Mouse (Mus musculus) heart, embryonic 13.5 days (tissue): ENCODE results near the gene Ppp2r2d. TPM values are rescaled to one million over a fixed set of nuclear protein-coding genes. Genes with fewer than 3 reads are reported as not detected.

Experiments
- ATAC-seq: fragments of 200-750 bp; cut with Nextera tagmentation; 2 replicates; pipeline ENCODE4 v1.8.0; 2017; ENCODE audit warnings: moderate TSS enrichment; ENCODE audit not compliant: insufficient number of reproducible peaks, low FRiP score, low TSS enrichment; ENCODE audit errors: extremely low read depth
- H3K27ac ChIP-seq: fragments of 300-500 bp; sonication (generic); replicated peaks from 2 replicates; pipeline ENCODE4 v1.5.1; 2015; ENCODE audit warnings: moderate library complexity, mild to moderate bottlenecking, inconsistent platforms
- H3K27me3 ChIP-seq: fragments of 300-500 bp; sonication (generic); replicated peaks from 2 replicates; pipeline ENCODE4 v1.6.1; 2015; ENCODE audit warnings: mild to moderate bottlenecking, inconsistent platforms
- H3K36me3 ChIP-seq: fragments of 300-500 bp; sonication (generic); 2 replicates; pipeline ENCODE4 v1.6.1; 2015; ENCODE audit warnings: mild to moderate bottlenecking, inconsistent platforms
- H3K4me1 ChIP-seq: fragments of 300-500 bp; sonication (generic); 2 replicates; pipeline ENCODE4 v1.6.1; 2015; ENCODE audit warnings: inconsistent platforms
- H3K4me2 ChIP-seq: fragments of 300-500 bp; sonication (generic); 2 replicates; pipeline ENCODE4 v1.6.1; 2015; ENCODE audit warnings: inconsistent platforms, mild to moderate bottlenecking, moderate library complexity
- H3K4me3 ChIP-seq: fragments of 300-500 bp; sonication (generic); 2 replicates; pipeline ENCODE4 v1.5.1; 2015; ENCODE audit warnings: moderate library complexity, mild to moderate bottlenecking, inconsistent platforms
- H3K9ac ChIP-seq: fragments of 300-500 bp; sonication (generic); 2 replicates; pipeline ENCODE4 v1.6.1; 2015; ENCODE audit warnings: inconsistent platforms, mild to moderate bottlenecking, moderate library complexity
- H3K9me3 ChIP-seq: fragments of 300-500 bp; sonication (generic); 2 replicates; pipeline ENCODE4 v1.6.1; 2016; ENCODE audit warnings: inconsistent platforms
- WGBS: fragments of 180-500 bp; shearing (Covaris S2); methylation state at CpG from one replicate; pipeline ENCODE4 v1.1.7; 2015; ENCODE audit warnings: mixed read lengths; 5-methylcytosine and 5-hydroxymethylcytosine counted together
- polyA plus RNA-seq: library from polyadenylated mRNA; unstranded; fragments of >200 nt; fragmentation: Nextera tagmentation; extraction: Ambion mirVana; gene quantifications from 2 replicates; pipeline ENCODE4 v1.2.1, GENCODE M21; 2015

Ppp2r2d gene
- polyA plus RNA-seq, 1 experiment from 2014 or later = 27.4 TPM

DNA sequence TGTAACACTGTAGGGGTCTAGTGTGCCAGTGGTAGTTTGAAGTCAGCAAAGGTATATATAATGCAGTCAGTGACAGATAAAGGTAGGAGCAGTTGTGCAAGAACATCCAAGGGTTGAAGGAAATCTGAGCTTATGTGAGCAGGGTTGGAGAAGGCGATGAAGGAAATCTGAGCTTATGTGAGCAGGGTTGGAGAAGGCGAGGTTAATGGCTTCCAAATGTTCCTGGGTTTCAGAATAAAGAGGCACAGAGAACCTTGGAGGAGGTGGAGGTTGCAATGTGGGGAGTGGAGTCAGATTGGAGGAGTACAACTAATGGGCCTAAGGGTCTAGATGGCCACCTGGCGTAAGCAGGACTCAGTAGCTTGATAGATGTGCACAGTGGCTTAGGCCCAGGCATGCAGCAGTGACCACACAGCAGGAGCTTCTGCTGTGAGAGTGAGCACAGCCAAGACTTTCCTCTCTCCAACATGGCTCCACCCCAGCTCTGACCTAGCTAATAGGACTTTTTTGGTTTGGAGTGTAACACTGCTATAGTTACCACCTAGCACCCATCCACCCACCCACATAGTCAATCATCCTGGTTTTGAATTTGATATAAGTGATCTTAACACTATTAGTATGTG is 18.2 kb downstream of the Ppp2r2d start:
- Histone ChIP-seq H3K36me3 (peaks cover 49% of the 10 kb centered on the region), H3K4me2 (no peak overlapping the region), H3K9ac (no peak overlapping the region), H3K27me3 (no peaks in the 10 kb centered on the region), H3K4me1 (peaks cover 15% of the 10 kb centered on the region), H3K9me3 (no peaks in the 10 kb centered on the region), H3K4me3 (no peak overlapping the region), H3K27ac (no peak overlapping the region)
- ATAC-seq = no peak
- 87% methylated on average over 3 of the region's 3 CpGs for WGBS

DNA sequence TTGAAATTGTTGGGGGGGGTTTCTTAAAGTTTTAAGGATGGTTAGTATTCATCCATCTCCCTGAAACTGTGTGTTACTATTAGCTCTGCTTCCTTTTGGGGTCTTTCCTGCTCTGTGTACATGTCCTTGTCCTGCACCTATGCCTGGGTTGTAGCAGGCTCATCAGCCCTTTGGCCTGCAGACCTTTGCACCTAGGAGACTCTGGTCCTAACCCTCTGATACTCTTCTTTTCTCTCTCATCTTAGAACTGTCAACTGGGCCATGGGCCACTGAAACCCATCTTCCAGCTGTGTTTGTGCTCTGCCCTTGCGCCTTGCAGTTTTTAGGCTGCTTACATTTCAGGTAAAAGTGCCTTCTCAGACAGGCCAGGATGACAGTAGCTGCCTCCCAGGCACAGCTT is 18.9 kb downstream of the Ppp2r2d start:
- 93% methylated on average over 1 of the region's 1 CpGs for WGBS
- no peak overlapping the region for H3K4me2 ChIP-seq
- ATAC-seq = no peak
- peaks cover 48% of the 10 kb centered on the region for H3K36me3 ChIP-seq
- H3K9me3 ChIP-seq = no peaks in the 10 kb centered on the region
- H3K4me1 ChIP-seq = peaks cover 15% of the 10 kb centered on the region
- no peak overlapping the region for H3K9ac ChIP-seq
- no peak overlapping the region for H3K27ac ChIP-seq
- no peak overlapping the region for H3K4me3 ChIP-seq
- H3K27me3 ChIP-seq = no peaks in the 10 kb centered on the region

- H3K9me3 ChIP-seq = no peaks in the 10 kb centered on the region
- H3K4me3 ChIP-seq = no peak overlapping the region
- no peak overlapping the region for H3K9ac ChIP-seq
- ATAC-seq = no peak
- H3K27ac ChIP-seq = no peak overlapping the region
- 74% methylated on average over 6 of the region's 6 CpGs for WGBS
- no peak overlapping the region for H3K4me2 ChIP-seq
- peaks cover 56% of the 10 kb centered on the region for H3K36me3 ChIP-seq
- H3K4me1 ChIP-seq = peaks cover 15% of the 10 kb centered on the region
- no peaks in the 10 kb centered on the region for H3K27me3 ChIP-seq
Observed at GRCm38 (mm10) chr7:138867286-138867685, 21.4 kb downstream of the Ppp2r2d start.

GRCm38 (mm10) chr7:138868316-138868715 is 22.4 kb downstream of the Ppp2r2d start:
- no peak for ATAC-seq

GRCm38 (mm10) chr7:138872956-138873355 is 27.1 kb downstream of the Ppp2r2d start:
- Histone ChIP-seq H3K9ac (no peak overlapping the region), H3K27ac (no peak overlapping the region), H3K27me3 (no peaks in the 10 kb centered on the region), H3K4me1 (no peaks in the 10 kb centered on the region), H3K4me3 (no peak overlapping the region), H3K4me2 (no peak overlapping the region), H3K9me3 (no peaks in the 10 kb centered on the region), H3K36me3 (peaks cover 97% of the 10 kb centered on the region)
- no peak for ATAC-seq
- WGBS = 84% methylated on average over 3 of the region's 3 CpGs

More at GRCm38 (mm10) chr7:138868316-138868715, 22.4 kb downstream of the Ppp2r2d start:
- Histone ChIP-seq H3K9ac (no peak overlapping the region), H3K27ac (no peak overlapping the region), H3K4me1 (peaks cover 15% of the 10 kb centered on the region), H3K36me3 (peaks cover 66% of the 10 kb centered on the region), H3K27me3 (no peaks in the 10 kb centered on the region), H3K9me3 (no peaks in the 10 kb centered on the region), H3K4me2 (no peak overlapping the region), H3K4me3 (no peak overlapping the region)
- WGBS = 86% methylated on average over 4 of the region's 4 CpGs

- H3K4me1 ChIP-seq = no peaks in the 10 kb centered on the region
- peaks cover 100% of the 10 kb centered on the region for H3K36me3 ChIP-seq
- no peak overlapping the region for H3K4me2 ChIP-seq
- H3K4me3 ChIP-seq = no peak overlapping the region
- H3K9me3 ChIP-seq = no peaks in the 10 kb centered on the region
- H3K27me3 ChIP-seq = no peaks in the 10 kb centered on the region
- no peak for ATAC-seq
- WGBS = 73% methylated on average over 3 of the region's 3 CpGs
- no peak overlapping the region for H3K27ac ChIP-seq
- no peak overlapping the region for H3K9ac ChIP-seq
Observed at GRCm38 (mm10) chr7:138875031-138875430, 29.2 kb downstream of the Ppp2r2d start.

DNA sequence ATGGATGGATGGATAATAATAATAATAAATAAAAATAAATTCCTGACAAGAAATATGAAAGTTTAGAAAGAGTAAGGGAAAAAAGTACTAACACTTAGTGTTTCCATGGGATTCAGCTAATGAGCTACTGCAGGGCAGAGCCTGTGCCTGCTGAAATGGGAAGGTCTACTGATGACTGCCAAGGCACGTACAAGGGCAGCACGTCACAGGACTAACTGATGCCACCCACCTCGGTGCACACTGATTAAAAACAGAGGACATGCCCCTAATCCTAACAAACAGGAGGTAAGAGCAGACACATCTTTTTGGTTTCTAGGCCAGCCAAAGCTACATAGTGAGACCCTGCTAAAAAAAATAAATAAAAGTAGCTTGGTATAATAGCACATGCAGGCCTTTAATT is 37.8 kb downstream of the Ppp2r2d start:
- Histone ChIP-seq H3K4me3 (no peak overlapping the region), H3K9ac (no peak overlapping the region), H3K27me3 (no peaks in the 10 kb centered on the region), H3K9me3 (no peaks in the 10 kb centered on the region), H3K27ac (no peak overlapping the region), H3K4me2 (no peak overlapping the region), H3K4me1 (peaks cover 4% of the 10 kb centered on the region; the same call in 1 of the 2 replicates), H3K36me3 (peaks cover 87% of the 10 kb centered on the region)
- ATAC-seq = no peak
- whole genome bisulfite sequencing = 92% methylated on average over 3 of the region's 3 CpGs

GRCm38 (mm10) chr7:138885365-138886289 is 39.7 kb downstream of the Ppp2r2d start:
- Histone ChIP-seq H3K4me1 (peaks cover 4% of the 10 kb centered on the region; the same call in 1 of the 2 replicates), H3K4me3 (no peak overlapping the region), H3K36me3 (peaks cover 71% of the 10 kb centered on the region), H3K27ac (no peak overlapping the region), H3K27me3 (no peaks in the 10 kb centered on the region), H3K4me2 (no peak overlapping the region), H3K9me3 (no peaks in the 10 kb centered on the region), H3K9ac (no peak overlapping the region)
- WGBS = 81% methylated on average over 13 of the region's 13 CpGs
- ATAC-seq = no peak

- no peak for ATAC-seq
- H3K4me2 ChIP-seq = no peak overlapping the region
- H3K27ac ChIP-seq = no peak overlapping the region
- H3K4me1 ChIP-seq = peaks cover 10% of the 10 kb centered on the region; the same call in 1 of the 2 replicates
- no peak overlapping the region for H3K9ac ChIP-seq
- H3K36me3 ChIP-seq = peaks cover 68% of the 10 kb centered on the region
- H3K27me3 ChIP-seq = no peaks in the 10 kb centered on the region
- H3K9me3 ChIP-seq = no peaks in the 10 kb centered on the region
- H3K4me3 ChIP-seq = no peak overlapping the region
- WGBS = 65% methylated on average over 2 of the region's 2 CpGs
Observed at GRCm38 (mm10) chr7:138898122-138898521, 52.2 kb downstream of the Ppp2r2d start.

GRCm38 (mm10) chr7:138898743-138899142 is 52.9 kb downstream of the Ppp2r2d start:
- Histone ChIP-seq H3K9ac (no peak overlapping the region), H3K27me3 (no peaks in the 10 kb centered on the region), H3K4me2 (no peak overlapping the region), H3K4me1 (peaks cover 13% of the 10 kb centered on the region; the same call in 1 of the 2 replicates), H3K36me3 (peaks cover 62% of the 10 kb centered on the region), H3K27ac (no peak overlapping the region), H3K9me3 (no peaks in the 10 kb centered on the region), H3K4me3 (no peak overlapping the region)
- 76% methylated on average over 4 of the region's 4 CpGs for WGBS
- ATAC-seq = no peak

GRCm38 (mm10) chr7:138903886-138904435 is 58.1 kb downstream of the Ppp2r2d start:
- H3K27ac ChIP-seq = no peak overlapping the region
- H3K4me2 ChIP-seq = no peak overlapping the region
- no peaks in the 10 kb centered on the region for H3K27me3 ChIP-seq
- 57% methylated on average over 7 of the region's 7 CpGs for WGBS
- peaks cover 50% of the 10 kb centered on the region for H3K4me1 ChIP-seq
- H3K9me3 ChIP-seq = no peaks in the 10 kb centered on the region
- peaks cover 15% of the 10 kb centered on the region for H3K36me3 ChIP-seq
- no peak overlapping the region for H3K4me3 ChIP-seq
- 0 out of 2 replicates have a peak overlapping the region, but pooled peaks have one; percentile 8 for H3K9ac ChIP-seq
- no peak for ATAC-seq
